Mouse (Mus musculus): Measurements from ENCODE around the gene Nr2e1.

GRCm38 (mm10) chr10:42572567-42572966 is 10.9 kb downstream of the Nr2e1 start:
- TF ChIP-seq POLR2A (IDR thresholded peaks at IDR 0.05; ENCODE audit: borderline replicate concordance, extremely low read depth, insufficient read depth, insufficient read length, poor library complexity, severe bottlenecking), result no peak
- no peak for TF ChIP-seq CTCF (IDR thresholded peaks at IDR 0.05; ENCODE audit: borderline replicate concordance, extremely low read depth, insufficient read depth, insufficient read length)

All from brain, embryonic 14.5 days (tissue).